Mouse (Mus musculus): Measurements from ENCODE around the gene Lcn8. TPM values are rescaled to one million over a fixed set of nuclear protein-coding genes. Genes with fewer than 3 reads are reported as not detected.
A peak's percentile ranks its signal among the peaks of the same experiment; 100 is the strongest.

Lcn8 gene
- polyA plus RNA-seq, 1 experiment, result not detected

GRCm38 (mm10) chr2:25627811-25628210 lies 25.1 kb upstream of the Lcn8 start, which contains the start of gene Fcna:
Gene Fcna, minus strand, starts transcription at chr2:25628030.
- TF ChIP-seq FLI1 (IDR thresholded peaks at IDR 0.05; ENCODE audit: low read length), result no peak
- TF ChIP-seq GATA1 (IDR thresholded peaks at IDR 0.05; ENCODE audit: borderline replicate concordance, low read length), result no peak
- no peaks in the 10 kb centered on the region for H3K9me3 ChIP-seq
- H3K4me3 ChIP-seq (replicated peaks), result peak within 1 kb of the TSS; percentile 33
- no peaks in the 10 kb centered on the region for H3K36me3 ChIP-seq (replicated peaks; ENCODE audit: low read length)
- H3K27me3 ChIP-seq (replicated peaks), result peaks cover 69% of the 10 kb centered on the region
- H3K4me1 ChIP-seq, result peaks cover 10% of the 10 kb centered on the region

DNA sequence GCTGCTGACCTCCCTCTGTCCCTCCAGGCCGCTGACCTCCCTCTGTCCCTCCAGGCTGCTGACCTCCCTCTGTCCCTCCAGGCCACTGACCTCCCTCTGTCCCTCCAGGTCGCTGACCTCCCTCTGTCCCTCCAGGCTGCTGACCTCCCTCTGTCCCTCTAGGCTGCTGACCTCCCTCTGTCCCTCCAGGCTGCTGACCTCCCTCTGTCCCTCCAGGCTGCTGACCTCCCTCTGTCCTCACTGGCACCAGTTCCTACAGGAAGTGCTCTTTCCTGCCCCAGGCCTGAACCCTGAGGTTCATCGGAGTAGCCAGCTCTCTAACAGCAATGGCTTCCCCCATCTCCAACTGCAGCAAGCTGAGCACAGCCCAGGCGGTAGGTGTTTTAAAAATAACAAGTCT lies 24.2 kb upstream of the Lcn8 start:
- TF ChIP-seq GATA1 (IDR thresholded peaks at IDR 0.05; ENCODE audit: borderline replicate concordance, low read length) (no peak), FLI1 (IDR thresholded peaks at IDR 0.05; ENCODE audit: low read length) (no peak)
- peaks cover 10% of the 10 kb centered on the region for H3K4me1 ChIP-seq
- H3K4me3 ChIP-seq (replicated peaks), result no peak overlapping the region
- peaks cover 70% of the 10 kb centered on the region for H3K27me3 ChIP-seq (replicated peaks)
- H3K36me3 ChIP-seq (replicated peaks; ENCODE audit: low read length), result no peaks in the 10 kb centered on the region
- H3K9me3 ChIP-seq, result no peaks in the 10 kb centered on the region

DNA sequence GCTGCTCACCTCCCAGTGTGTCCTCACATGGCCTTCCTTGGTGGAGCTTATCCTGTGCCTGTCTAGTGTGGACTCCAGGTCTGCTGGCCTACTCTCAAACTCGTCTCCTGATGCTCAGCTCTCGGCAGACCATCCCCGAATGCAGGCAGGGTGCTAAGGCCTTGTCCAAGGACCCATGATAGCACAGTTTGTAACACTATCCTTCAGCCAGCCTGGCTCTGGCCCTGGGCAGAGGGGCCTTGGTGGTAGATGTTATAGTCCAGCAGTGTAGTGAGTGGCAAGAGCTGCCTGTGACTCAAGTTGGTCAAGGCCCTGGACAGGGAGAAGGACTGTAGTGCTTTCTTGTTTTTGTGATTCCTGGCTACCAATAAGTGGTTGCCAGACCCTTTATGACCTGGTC lies 19.3 kb upstream of the Lcn8 start:
- TF ChIP-seq FLI1 (IDR thresholded peaks at IDR 0.05; ENCODE audit: low read length) (no peak), GATA1 (IDR thresholded peaks at IDR 0.05; ENCODE audit: borderline replicate concordance, low read length) (no peak)
- no peaks in the 10 kb centered on the region for H3K36me3 ChIP-seq (replicated peaks; ENCODE audit: low read length)
- H3K9me3 ChIP-seq, result no peaks in the 10 kb centered on the region
- no peak overlapping the region for H3K4me3 ChIP-seq (replicated peaks)
- peaks cover 6% of the 10 kb centered on the region for H3K4me1 ChIP-seq
- H3K27me3 ChIP-seq (replicated peaks), result peaks cover 47% of the 10 kb centered on the region

DNA sequence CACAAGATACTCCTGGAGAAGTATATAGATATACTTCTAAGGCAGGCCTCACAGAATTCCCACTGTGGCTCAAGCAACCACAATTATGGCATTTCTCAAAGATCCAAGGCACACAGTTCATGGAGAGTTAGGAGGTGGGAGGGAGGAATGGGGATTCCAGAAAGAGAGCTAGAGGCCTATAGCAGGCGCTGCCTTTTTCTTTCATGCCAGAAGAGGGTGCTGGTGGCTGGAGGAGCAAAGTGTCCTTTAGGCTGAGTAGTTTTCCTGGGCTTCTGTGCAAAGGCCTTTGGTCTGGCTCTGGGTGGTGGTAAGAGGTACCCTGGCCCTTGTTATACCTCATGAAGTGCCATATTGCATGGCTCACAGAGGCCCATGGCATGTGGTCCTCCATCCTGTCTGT lies 18.9 kb upstream of the Lcn8 start:
- H3K27me3 ChIP-seq (replicated peaks), result peaks cover 47% of the 10 kb centered on the region
- TF ChIP-seq FLI1 (IDR thresholded peaks at IDR 0.05; ENCODE audit: low read length), result no peak
- no peak for TF ChIP-seq GATA1 (IDR thresholded peaks at IDR 0.05; ENCODE audit: borderline replicate concordance, low read length)

DNA sequence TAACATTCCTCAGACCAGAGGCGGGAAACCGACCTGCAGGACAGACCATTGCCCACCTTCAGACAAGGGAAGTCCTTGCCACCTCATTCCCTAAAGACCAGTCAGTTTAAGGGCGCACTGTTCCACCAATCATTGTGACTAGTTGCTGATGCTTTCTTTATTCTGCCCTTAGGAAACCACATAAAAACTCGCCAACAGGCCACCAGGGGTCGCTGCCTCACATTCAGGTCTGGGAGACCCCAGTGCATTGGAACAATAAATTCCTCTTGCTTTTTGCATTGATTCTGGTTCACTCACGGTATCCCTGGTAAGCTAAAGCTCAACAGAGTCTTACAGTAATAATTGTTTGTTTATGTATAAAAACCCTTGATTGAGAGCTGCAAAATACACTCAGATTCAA lies 13.0 kb upstream of the Lcn8 start:
- no peak overlapping the region for H3K4me3 ChIP-seq (replicated peaks)
- H3K27me3 ChIP-seq (replicated peaks), result peaks cover 55% of the 10 kb centered on the region
- H3K9me3 ChIP-seq, result no peaks in the 10 kb centered on the region
- no peaks in the 10 kb centered on the region for H3K36me3 ChIP-seq (replicated peaks; ENCODE audit: low read length)
- TF ChIP-seq FLI1 (IDR thresholded peaks at IDR 0.05; ENCODE audit: low read length) (no peak), GATA1 (IDR thresholded peaks at IDR 0.05; ENCODE audit: borderline replicate concordance, low read length) (no peak)
- no peaks in the 10 kb centered on the region for H3K4me1 ChIP-seq

More for the DNA sequence above, 18.9 kb upstream of the Lcn8 start:
- H3K4me1 ChIP-seq, result peaks cover 3% of the 10 kb centered on the region
- no peaks in the 10 kb centered on the region for H3K9me3 ChIP-seq
- H3K36me3 ChIP-seq (replicated peaks; ENCODE audit: low read length), result no peaks in the 10 kb centered on the region
- no peak overlapping the region for H3K4me3 ChIP-seq (replicated peaks)

DNA sequence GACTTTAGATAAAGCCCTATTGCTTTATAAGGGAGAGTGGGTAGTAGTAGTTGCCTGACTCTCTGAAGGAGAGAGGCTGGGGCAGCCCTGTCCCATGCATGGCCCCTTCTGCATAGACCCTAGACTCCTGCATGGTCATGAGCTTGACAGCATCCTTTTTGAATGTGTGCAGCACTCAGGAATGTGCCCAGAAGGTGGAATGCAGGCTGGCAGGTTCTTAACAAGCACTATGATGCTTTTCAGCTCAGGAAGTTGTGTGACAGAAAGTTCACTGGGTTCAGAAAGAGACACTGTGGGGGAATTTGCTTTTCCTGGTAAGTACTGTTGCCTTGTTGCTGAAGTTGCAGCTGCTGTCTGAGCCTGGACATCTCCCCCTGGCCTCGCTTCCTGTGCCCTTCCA lies 1.6 kb downstream of the Lcn8 start:
- H3K36me3 ChIP-seq (replicated peaks; ENCODE audit: low read length), result no peaks in the 10 kb centered on the region
- peaks cover 87% of the 10 kb centered on the region for H3K27me3 ChIP-seq (replicated peaks)
- H3K4me3 ChIP-seq (replicated peaks), result no peak overlapping the region
- TF ChIP-seq GATA1 (IDR thresholded peaks at IDR 0.05; ENCODE audit: borderline replicate concordance, low read length), result no peak
- TF ChIP-seq FLI1 (IDR thresholded peaks at IDR 0.05; ENCODE audit: low read length), result no peak
- H3K9me3 ChIP-seq, result no peaks in the 10 kb centered on the region
- peaks cover 6% of the 10 kb centered on the region for H3K4me1 ChIP-seq

DNA sequence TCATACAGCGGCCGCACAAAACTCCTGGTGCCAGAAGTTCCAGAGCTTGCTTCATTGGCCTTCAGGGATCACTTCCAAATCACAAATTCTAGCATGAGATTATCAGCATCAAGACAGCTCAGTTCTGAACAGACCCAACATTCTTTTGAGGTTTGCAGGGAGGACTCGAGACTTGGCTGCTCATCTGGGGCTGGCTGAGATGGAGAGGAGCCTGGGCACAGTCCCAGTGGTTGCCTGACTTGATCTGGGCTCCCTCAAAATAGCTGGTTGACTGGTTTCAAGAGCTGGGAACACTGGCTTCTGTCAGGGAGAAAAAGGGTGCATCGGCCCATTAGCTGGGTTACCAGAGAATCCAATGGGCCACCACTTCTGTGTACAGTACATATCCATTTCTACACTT lies 3.8 kb downstream of the Lcn8 start:
- H3K4me1 ChIP-seq, result no peaks in the 10 kb centered on the region
- no peak overlapping the region for H3K4me3 ChIP-seq (replicated peaks)
- no peak for TF ChIP-seq GATA1 (IDR thresholded peaks at IDR 0.05; ENCODE audit: borderline replicate concordance, low read length)
- no peak for TF ChIP-seq FLI1 (IDR thresholded peaks at IDR 0.05; ENCODE audit: low read length)
- no peaks in the 10 kb centered on the region for H3K9me3 ChIP-seq
- H3K36me3 ChIP-seq (replicated peaks; ENCODE audit: low read length), result no peaks in the 10 kb centered on the region
- peaks cover 83% of the 10 kb centered on the region for H3K27me3 ChIP-seq (replicated peaks)

- TF ChIP-seq FLI1 (IDR thresholded peaks at IDR 0.05; ENCODE audit: low read length) (no peak), GATA1 (IDR thresholded peaks at IDR 0.05; ENCODE audit: borderline replicate concordance, low read length) (no peak)
- Histone ChIP-seq H3K4me1 (no peaks in the 10 kb centered on the region), H3K27me3 (replicated peaks) (peaks cover 85% of the 10 kb centered on the region), H3K9me3 (no peaks in the 10 kb centered on the region), H3K4me3 (replicated peaks) (no peak overlapping the region), H3K36me3 (replicated peaks; ENCODE audit: low read length) (no peaks in the 10 kb centered on the region)
Observed at GRCm38 (mm10) chr2:25657246-25657645, 4.3 kb downstream of the Lcn8 start.

- TF ChIP-seq GATA1 (IDR thresholded peaks at IDR 0.05; ENCODE audit: borderline replicate concordance, low read length) (no peak), FLI1 (IDR thresholded peaks at IDR 0.05; ENCODE audit: low read length) (no peak)
- peaks cover 89% of the 10 kb centered on the region for H3K27me3 ChIP-seq (replicated peaks)
- no peaks in the 10 kb centered on the region for H3K4me1 ChIP-seq
- H3K9me3 ChIP-seq, result no peaks in the 10 kb centered on the region
- H3K4me3 ChIP-seq (replicated peaks), result no peak within 1 kb of the TSS
- H3K36me3 ChIP-seq (replicated peaks; ENCODE audit: low read length), result no peaks in the 10 kb centered on the region
Observed at GRCm38 (mm10) chr2:25657652-25658051, 4.7 kb downstream of the Lcn8 start, which contains the start of gene Lcn5. Gene Lcn5, plus strand, starts transcription at chr2:25657952.

DNA sequence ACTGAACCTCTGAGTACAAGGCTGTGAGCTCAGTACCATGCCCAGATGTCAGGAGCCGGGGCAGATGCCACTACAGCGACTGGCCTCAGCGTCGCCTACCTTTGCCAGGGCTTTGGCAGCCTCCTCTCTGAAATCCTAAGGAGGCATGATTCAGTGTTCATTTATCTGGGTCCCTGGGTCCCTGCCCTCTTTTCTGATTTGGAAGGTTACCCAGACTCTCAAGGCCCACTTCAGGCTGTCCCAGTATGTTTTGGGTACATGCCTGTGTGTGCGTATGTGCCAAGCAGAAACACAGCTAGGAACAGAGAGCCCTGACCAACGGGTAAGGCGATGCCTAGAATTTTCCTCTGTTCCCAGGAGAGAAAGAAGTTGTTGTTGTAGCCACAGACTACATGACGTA lies 7.4 kb downstream of the Lcn8 start:
- H3K9me3 ChIP-seq, result no peaks in the 10 kb centered on the region
- no peaks in the 10 kb centered on the region for H3K36me3 ChIP-seq (replicated peaks; ENCODE audit: low read length)
- H3K4me3 ChIP-seq (replicated peaks), result no peak overlapping the region

More for the DNA sequence above, 7.4 kb downstream of the Lcn8 start:
- Histone ChIP-seq H3K27me3 (replicated peaks) (peaks cover 75% of the 10 kb centered on the region), H3K4me1 (no peaks in the 10 kb centered on the region)
- no peak for TF ChIP-seq FLI1 (IDR thresholded peaks at IDR 0.05; ENCODE audit: low read length)
- TF ChIP-seq GATA1 (IDR thresholded peaks at IDR 0.05; ENCODE audit: borderline replicate concordance, low read length), result no peak

Data from megakaryocyte, embryonic 14.5 days (primary cell).